Mouse (Mus musculus) lung, adult 2 months (tissue): ENCODE measurements around the gene Gzmm.

Experiments used
- CTCF ChIP-seq: fragments of 200-500 bp; IDR thresholded peaks from 2 replicates; pipeline ENCODE4 v1.5.1; 2011; ENCODE audit warnings: mild to moderate bottlenecking, low read length, control low read depth; ENCODE audit not compliant: insufficient read depth
- POLR2A ChIP-seq: fragments of 200-500 bp; IDR thresholded peaks from 2 replicates; pipeline ENCODE4 v1.6.1; 2011; ENCODE audit warnings: low read depth, mild to moderate bottlenecking, control low read depth, low read length, borderline replicate concordance; ENCODE audit errors: extremely low read depth

DNA sequence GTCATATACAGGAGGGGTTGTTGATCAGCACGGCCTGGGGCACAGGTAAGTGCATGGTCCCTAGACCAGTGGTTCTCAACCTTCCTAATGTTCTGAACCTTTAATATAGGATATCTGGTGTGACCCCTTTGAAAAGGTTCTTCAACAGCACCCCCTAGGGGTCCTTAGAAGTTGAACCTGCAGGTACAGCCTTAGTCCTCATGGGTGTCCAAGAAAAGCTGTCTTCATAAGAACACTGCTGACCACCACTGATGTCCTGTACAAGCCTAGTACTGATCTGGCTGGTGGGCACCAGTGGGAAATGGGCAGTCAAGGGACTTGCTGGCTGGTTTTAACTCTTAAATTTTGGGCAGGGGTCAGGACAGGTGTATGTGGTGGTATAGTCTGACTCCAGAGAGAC lies 23.2 kb downstream of the Gzmm start:
- TF ChIP-seq CTCF (0 out of 2 replicates have a peak, but pooled peaks have one; percentile 13), POLR2A (no peak)
